Mouse (Mus musculus) embryonic facial prominence, embryonic 13.5 days (tissue): ENCODE data around the gene Dnal4. TPM values are rescaled to one million over a fixed set of nuclear protein-coding genes. Genes with fewer than 3 reads are reported as not detected.

Source experiments
- ATAC-seq: fragments of 200-750 bp; cut with Nextera tagmentation; 2 replicates; pipeline ENCODE4 v1.8.0; 2017; ENCODE audit warnings: low read depth; ENCODE audit not compliant: insufficient number of reproducible peaks, insufficient read depth, low FRiP score, low TSS enrichment
- H3K27ac ChIP-seq: fragments of 300-500 bp; sonication (generic); 2 replicates; pipeline ENCODE4 v1.5.1; 2015; ENCODE audit warnings: moderate library complexity, mild to moderate bottlenecking, inconsistent platforms
- H3K27me3 ChIP-seq: fragments of 300-500 bp; sonication (generic); 2 replicates; pipeline ENCODE4 v1.6.1; 2015; ENCODE audit warnings: mild to moderate bottlenecking, inconsistent platforms
- H3K36me3 ChIP-seq: fragments of 300-500 bp; sonication (generic); 2 replicates; pipeline ENCODE4 v1.6.1; 2015; ENCODE audit warnings: mild to moderate bottlenecking, inconsistent platforms
- H3K4me1 ChIP-seq: fragments of 300-500 bp; sonication (generic); 2 replicates; pipeline ENCODE4 v1.6.1; 2015; ENCODE audit warnings: inconsistent platforms
- H3K4me2 ChIP-seq: fragments of 300-500 bp; sonication (generic); 2 replicates; pipeline ENCODE4 v1.6.1; 2015; ENCODE audit warnings: moderate library complexity, mild to moderate bottlenecking, inconsistent platforms
- H3K4me3 ChIP-seq: fragments of 300-500 bp; sonication (generic); 2 replicates; pipeline ENCODE4 v1.5.1; 2015; ENCODE audit warnings: mild to moderate bottlenecking, inconsistent platforms
- H3K9ac ChIP-seq: fragments of 300-500 bp; sonication (generic); 2 replicates; pipeline ENCODE4 v1.6.1; 2015; ENCODE audit warnings: mild to moderate bottlenecking, inconsistent platforms
- H3K9me3 ChIP-seq: fragments of 300-500 bp; sonication (generic); 2 replicates; pipeline ENCODE4 v1.6.1; 2016; ENCODE audit warnings: inconsistent platforms
- WGBS: fragments of 180-500 bp; shearing (Covaris S2); methylation state at CpG from one replicate; pipeline ENCODE4 v1.1.7; 2015; ENCODE audit warnings: mixed read lengths; 5-methylcytosine and 5-hydroxymethylcytosine counted together
- polyA plus RNA-seq: library from polyadenylated mRNA; unstranded; fragments of >200 nt; fragmentation: Nextera tagmentation; extraction: Ambion mirVana; gene quantifications from 2 replicates; pipeline ENCODE4 v1.2.1, GENCODE M21; 2015

Gene Dnal4
- polyA plus RNA-seq, 1 experiment from 2014 or later: 74.4 TPM

GRCm38 (mm10) chr15:79810061-79810460, 32.4 kb upstream of the Dnal4 start:
- no peak for ATAC-seq
- 61% methylated on average over 3 of the region's 3 CpGs for WGBS
- Histone ChIP-seq H3K4me1 (peaks cover 1% of the 10 kb centered on the region), H3K36me3 (no peaks in the 10 kb centered on the region), H3K27ac (no peak overlapping the region), H3K9me3 (no peaks in the 10 kb centered on the region), H3K4me2 (no peak overlapping the region), H3K27me3 (peaks cover 51% of the 10 kb centered on the region), H3K4me3 (no peak overlapping the region), H3K9ac (no peak overlapping the region)

- H3K27me3 ChIP-seq: peaks cover 65% of the 10 kb centered on the region
- peaks cover 10% of the 10 kb centered on the region for H3K4me1 ChIP-seq
- no peak overlapping the region for H3K4me2 ChIP-seq
- H3K9me3 ChIP-seq: no peaks in the 10 kb centered on the region
- no peak overlapping the region for H3K4me3 ChIP-seq
- no peak for ATAC-seq
- 54% methylated on average over 5 of the region's 5 CpGs for WGBS
- H3K27ac ChIP-seq: no peak overlapping the region
- no peak overlapping the region for H3K9ac ChIP-seq
- H3K36me3 ChIP-seq: no peaks in the 10 kb centered on the region
Measured at GRCm38 (mm10) chr15:79808658-79809057, 31.0 kb upstream of the Dnal4 start.

- Histone ChIP-seq H3K27ac (no peak overlapping the region), H3K4me1 (peaks cover 15% of the 10 kb centered on the region), H3K4me2 (no peak overlapping the region), H3K36me3 (no peaks in the 10 kb centered on the region), H3K27me3 (peaks cover 71% of the 10 kb centered on the region), H3K9me3 (no peaks in the 10 kb centered on the region), H3K4me3 (no peak overlapping the region), H3K9ac (no peak overlapping the region)
- 26% methylated on average over 5 of the region's 5 CpGs for WGBS
- ATAC-seq: no peak
Measured at GRCm38 (mm10) chr15:79808114-79808513, 30.5 kb upstream of the Dnal4 start.

GRCm38 (mm10) chr15:79807050-79807449, 29.4 kb upstream of the Dnal4 start:
- Histone ChIP-seq H3K27ac (no peak overlapping the region), H3K4me3 (no peak overlapping the region), H3K4me1 (peaks cover 16% of the 10 kb centered on the region), H3K27me3 (peaks cover 78% of the 10 kb centered on the region), H3K4me2 (no peak overlapping the region), H3K9ac (peak overlapping the region; percentile 27; the same call in 1 of the 2 replicates), H3K36me3 (no peaks in the 10 kb centered on the region), H3K9me3 (no peaks in the 10 kb centered on the region)
- ATAC-seq: no peak
- 42% methylated on average over 1 of the region's 1 CpGs for WGBS

- WGBS: 15% methylated on average over 8 of the region's 8 CpGs
- Histone ChIP-seq H3K36me3 (no peaks in the 10 kb centered on the region), H3K4me1 (peaks cover 16% of the 10 kb centered on the region), H3K9me3 (no peaks in the 10 kb centered on the region), H3K4me2 (peak overlapping the region; percentile 90), H3K27ac (no peak overlapping the region), H3K27me3 (peaks cover 87% of the 10 kb centered on the region), H3K4me3 (peak overlapping the region; percentile 65; the same call in 1 of the 2 replicates), H3K9ac (peak overlapping the region; percentile 76; the same call in 1 of the 2 replicates)
- ATAC-seq: no peak
Measured at GRCm38 (mm10) chr15:79805246-79805645, 27.6 kb upstream of the Dnal4 start.

- H3K27ac ChIP-seq: no peak within 1 kb of the TSS
Measured at GRCm38 (mm10) chr15:79804352-79805071, 26.9 kb upstream of the Dnal4 start, which contains the start of gene Nptxr. Gene Nptxr (minus strand): TSS chr15:79804766.

GRCm38 (mm10) chr15:79803533-79804351, 26.1 kb upstream of the Dnal4 start:
- Histone ChIP-seq H3K4me3 (peak overlapping the region; percentile 65), H3K36me3 (no peaks in the 10 kb centered on the region), H3K9ac (peak overlapping the region; percentile 76), H3K27ac (no peak overlapping the region), H3K9me3 (no peaks in the 10 kb centered on the region), H3K4me2 (peak overlapping the region; percentile 90), H3K27me3 (peaks cover 84% of the 10 kb centered on the region), H3K4me1 (peaks cover 16% of the 10 kb centered on the region)
- ATAC-seq: peak; percentile 46; the same call in 1 of the 2 replicates
- WGBS: 5% methylated on average over 81 of the region's 81 CpGs

More at GRCm38 (mm10) chr15:79804352-79805071, 26.9 kb upstream of the Dnal4 start, which contains the start of gene Nptxr:
- H3K4me3 ChIP-seq: peak within 1 kb of the TSS; percentile 65
- H3K27me3 ChIP-seq: peaks cover 90% of the 10 kb centered on the region
- no peaks in the 10 kb centered on the region for H3K9me3 ChIP-seq
- H3K4me1 ChIP-seq: peaks cover 16% of the 10 kb centered on the region
- H3K9ac ChIP-seq: peak within 1 kb of the TSS; percentile 76
- H3K4me2 ChIP-seq: peak within 1 kb of the TSS; percentile 90
- whole genome bisulfite sequencing: under 1% methylated on average over 64 of the region's 91 CpGs
- H3K36me3 ChIP-seq: no peaks in the 10 kb centered on the region
- ATAC-seq: peak; percentile 68; the same call in 1 of the 2 replicates

- Histone ChIP-seq H3K4me1 (peaks cover 16% of the 10 kb centered on the region), H3K36me3 (no peaks in the 10 kb centered on the region), H3K27ac (no peak overlapping the region), H3K27me3 (peaks cover 72% of the 10 kb centered on the region), H3K4me2 (no peak overlapping the region), H3K4me3 (no peak overlapping the region), H3K9me3 (no peaks in the 10 kb centered on the region), H3K9ac (no peak overlapping the region)
- WGBS: 55% methylated on average over 4 of the region's 4 CpGs
- ATAC-seq: no peak
Measured at GRCm38 (mm10) chr15:79802304-79802703, 24.7 kb upstream of the Dnal4 start.

- ATAC-seq: no peak
- H3K36me3 ChIP-seq: no peaks in the 10 kb centered on the region
- H3K9me3 ChIP-seq: no peaks in the 10 kb centered on the region
- H3K9ac ChIP-seq: no peak overlapping the region
- no peak overlapping the region for H3K27ac ChIP-seq
- WGBS: 83% methylated on average over 2 of the region's 2 CpGs
- no peak overlapping the region for H3K4me3 ChIP-seq
- H3K27me3 ChIP-seq: peaks cover 65% of the 10 kb centered on the region
- peaks cover 16% of the 10 kb centered on the region for H3K4me1 ChIP-seq
- no peak overlapping the region for H3K4me2 ChIP-seq
Measured at GRCm38 (mm10) chr15:79801646-79802045, 24.0 kb upstream of the Dnal4 start.

GRCm38 (mm10) chr15:79800701-79801100, 23.1 kb upstream of the Dnal4 start:
- Histone ChIP-seq H3K4me1 (peaks cover 16% of the 10 kb centered on the region), H3K27ac (no peak overlapping the region), H3K27me3 (peaks cover 55% of the 10 kb centered on the region), H3K9me3 (no peaks in the 10 kb centered on the region), H3K36me3 (no peaks in the 10 kb centered on the region), H3K4me3 (no peak overlapping the region), H3K4me2 (no peak overlapping the region), H3K9ac (no peak overlapping the region)
- WGBS: 59% methylated on average over 11 of the region's 11 CpGs
- no peak for ATAC-seq

GRCm38 (mm10) chr15:79798591-79798990, 20.9 kb upstream of the Dnal4 start:
- ATAC-seq: no peak
- no peak overlapping the region for H3K27ac ChIP-seq
- 87% methylated on average over 10 of the region's 10 CpGs for WGBS

More at GRCm38 (mm10) chr15:79798591-79798990, 20.9 kb upstream of the Dnal4 start:
- no peak overlapping the region for H3K4me3 ChIP-seq
- H3K27me3 ChIP-seq: peaks cover 39% of the 10 kb centered on the region
- H3K4me1 ChIP-seq: peaks cover 6% of the 10 kb centered on the region
- no peak overlapping the region for H3K4me2 ChIP-seq
- no peaks in the 10 kb centered on the region for H3K9me3 ChIP-seq
- no peak overlapping the region for H3K9ac ChIP-seq
- H3K36me3 ChIP-seq: no peaks in the 10 kb centered on the region
